Mouse (Mus musculus) neutrophil, adult 83 days (primary cell): ENCODE measurements around the gene Gm8104. TPM values are rescaled to one million over a fixed set of nuclear protein-coding genes. Genes with fewer than 3 reads are reported as not detected.

Experiments used
- total RNA-seq, 2 experiments: library from RNA; stranded (reverse); gene quantifications; one replicate each; pipeline ENCODE4 v1.2.4; 2023

Gene Gm8104
- total RNA-seq, result not detected

DNA sequence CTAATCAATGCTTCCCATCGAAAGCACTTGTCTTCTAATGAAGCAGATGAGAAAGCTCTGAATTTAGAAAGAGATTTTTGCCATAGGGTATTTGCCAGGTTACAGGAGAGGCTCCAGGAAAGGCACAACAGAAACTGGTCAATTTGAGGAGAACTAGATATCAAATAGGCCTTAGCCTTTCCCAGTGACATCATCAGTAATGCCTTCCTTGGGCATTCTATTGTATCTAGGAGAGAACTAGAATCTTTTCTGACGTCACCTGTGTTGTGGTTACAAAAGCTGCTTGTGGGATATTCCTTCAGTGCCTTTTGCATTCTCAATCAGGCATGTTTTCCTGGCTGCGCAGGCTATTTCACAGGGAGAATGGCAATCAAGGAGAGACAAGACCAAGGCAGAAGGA lies at the start of gene Gm8104:
Gene Gm8104 (plus strand): TSS at position 301 of the 400 bp plus-strand sequence.

DNA sequence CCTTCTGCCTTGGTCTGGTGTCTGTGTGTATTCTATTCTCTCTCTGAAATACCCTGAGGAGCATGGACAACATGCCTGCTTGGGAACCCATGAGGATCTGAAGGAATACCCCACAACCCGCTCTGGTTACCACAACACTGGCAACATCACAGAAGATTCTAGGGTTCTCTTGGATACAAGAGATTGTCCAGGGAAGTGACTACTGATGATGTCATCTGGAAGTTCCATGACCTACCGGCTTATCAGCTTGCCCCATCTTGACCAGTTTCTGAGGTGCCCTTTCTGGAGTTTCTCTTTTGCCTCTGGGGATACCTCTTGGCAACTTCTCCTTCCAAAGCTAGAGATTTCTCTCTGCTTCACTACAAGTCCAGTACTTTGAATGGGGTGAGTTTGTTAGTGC lies 23.9 kb upstream of the Gm8104 start, which contains the start of gene Gm8094:
Gene Gm8094 (minus strand): TSS at position 101 of the 400 bp plus-strand sequence.

Other genes with a start within 250 kb of the Gm8104 start
- gene Gm21977, start 247.1 kb upstream of the Gm8104 start, total RNA-seq, result not detected
- not detected for gene Gm8082, start 107.0 kb upstream of the Gm8104 start, total RNA-seq
- gene Gm10376, start 85.0 kb upstream of the Gm8104 start, total RNA-seq, result not detected
- not detected for gene Gm8094, start 24.0 kb upstream of the Gm8104 start, total RNA-seq
- not detected for gene Gm7233, start 79.3 kb downstream of the Gm8104 start, total RNA-seq
- not detected for gene Gm8122, start 134.7 kb downstream of the Gm8104 start, total RNA-seq
- not detected for gene Gm8126, start 158.0 kb downstream of the Gm8104 start, total RNA-seq
- not detected for gene Gm9732, start 174.4 kb downstream of the Gm8104 start, total RNA-seq
- gene Gm8127, start 193.2 kb downstream of the Gm8104 start, total RNA-seq, result not detected
- not detected for gene 1700001F09Rik, start 247.2 kb downstream of the Gm8104 start, total RNA-seq